ENCODE assay signal across 9 mouse cellular contexts in genomic region chr16:13117299-13117966, GRCm38 (mm10). TPM values are rescaled to one million over a fixed set of nuclear protein-coding genes. Genes with fewer than 3 reads are reported as not detected.
A peak's percentile ranks its signal among the peaks of the same experiment; 100 is the strongest.
DNase-seq lines count a peak whose midpoint lies in the region; ATAC-seq and TF ChIP-seq lines count a peak whose summit lies in the region.
"Had no signal": no experiment of that assay in that cellular context is flagged by ENCODE, and none has a peak within 500 bp of the region (broad histone marks: within the 10 kb centered on the region; RNA-seq: fewer than 3 reads in every experiment).

No protein-coding gene starts in this region.

- DNase-seq in 416B (ENCODE audit: low read depth): peak; percentile 80
- peak; percentile 89 for DNase-seq in ES-CJ7 (ENCODE audit: low read depth, low spot score)
- peak; percentile 73 for DNase-seq in cerebellum, adult 9-10 months
- DNase-seq in forelimb bud, embryonic 11.5 days (ENCODE audit: low read depth, low spot score): peak; percentile 69
- DNase-seq in intestine, embryonic 14.5 days (ENCODE audit: low spot score): peak; percentile 70
- DNase-seq in liver, embryonic 14.5 days (ENCODE audit: low read depth in 3 of 3, low spot score in 3 of 3): peak in 2 of 3 experiments; percentile 40 to 45
- DNase-seq in ovary, postnatal 36 days (ENCODE audit: low spot score): no peak

- no peaks in the 10 kb centered on the region for H3K27me3 ChIP-seq in intestine, embryonic 14.5 days (replicated peaks; ENCODE audit: control insufficient read depth, insufficient read depth, low read length)
- no peaks in the 10 kb centered on the region for H3K27me3 ChIP-seq in liver, embryonic 14.5 days (ENCODE audit: control insufficient read depth, insufficient read depth, low read length)
- no peaks in the 10 kb centered on the region for H3K27me3 ChIP-seq in neural tube, embryonic 13.5 days
- H3K27me3 ChIP-seq: liver, embryonic 15.5 days had no signal

- peaks cover 35% of the 10 kb centered on the region for H3K36me3 ChIP-seq in intestine, embryonic 14.5 days (ENCODE audit: control insufficient read depth, insufficient read depth, low read length)
- H3K36me3 ChIP-seq in liver, embryonic 14.5 days (replicated peaks; ENCODE audit: control insufficient read depth, insufficient read depth, low read depth): peaks cover 11% of the 10 kb centered on the region
- H3K36me3 ChIP-seq in neural tube, embryonic 13.5 days: peaks cover 60% of the 10 kb centered on the region

- TF ChIP-seq CTCF in liver, embryonic 14.5 days (IDR thresholded peaks at IDR 0.05; ENCODE audit: low read depth): peak; percentile 68

- WGBS in intestine, embryonic 14.5 days: 64% methylated on average over 9 of the region's 9 CpGs
- WGBS in liver, embryonic 14.5 days (ENCODE audit: insufficient replicate concordance): 60% methylated on average over 9 of the region's 9 CpGs
- WGBS in neural tube, embryonic 13.5 days: 69% methylated on average over 9 of the region's 9 CpGs

- no peak for TF ChIP-seq EP300 in liver, embryonic 14.5 days (IDR thresholded peaks at IDR 0.05; ENCODE audit: low read depth)

- peak; percentile 83 for ATAC-seq in intestine, embryonic 14.5 days (replicated peaks; ENCODE audit: low FRiP score, low TSS enrichment, low read depth)
- peak; percentile 60 for ATAC-seq in liver, embryonic 14.5 days (ENCODE audit: insufficient read depth)
- ATAC-seq in neural tube, embryonic 13.5 days (ENCODE audit: low read depth): peak; percentile 93

- no peak overlapping the region for H3K27ac ChIP-seq in intestine, embryonic 14.5 days (ENCODE audit: low read depth)
- H3K27ac ChIP-seq in liver, embryonic 14.5 days: no peak overlapping the region
- H3K27ac ChIP-seq in neural tube, embryonic 13.5 days (replicated peaks): no peak overlapping the region
- H3K27ac ChIP-seq: liver, embryonic 15.5 days had no signal

- no peak overlapping the region for H3K4me2 ChIP-seq in intestine, embryonic 14.5 days (ENCODE audit: low read length)
- no peak overlapping the region for H3K4me2 ChIP-seq in liver, embryonic 14.5 days (ENCODE audit: low read depth)
- H3K4me2 ChIP-seq in neural tube, embryonic 13.5 days: no peak overlapping the region
- H3K4me2 ChIP-seq: liver, embryonic 15.5 days had no signal

- no peak overlapping the region for H3K4me3 ChIP-seq in intestine, embryonic 14.5 days (ENCODE audit: low read depth, low read length)
- no peak overlapping the region for H3K4me3 ChIP-seq in liver, embryonic 14.5 days (ENCODE audit: insufficient read depth in 1 of 2, low read depth in 2 of 2, low read length in 2 of 2)
- H3K4me3 ChIP-seq in neural tube, embryonic 13.5 days: no peak overlapping the region
- H3K4me3 ChIP-seq: liver, embryonic 15.5 days had no signal

- no peaks in the 10 kb centered on the region for H3K4me1 ChIP-seq in intestine, embryonic 14.5 days (replicated peaks; ENCODE audit: control insufficient read depth, insufficient read depth, low read length)
- no peaks in the 10 kb centered on the region for H3K4me1 ChIP-seq in liver, embryonic 14.5 days (replicated peaks; ENCODE audit: control insufficient read depth in 2 of 2, insufficient read depth in 2 of 2, low read length in 1 of 2)
- no peaks in the 10 kb centered on the region for H3K4me1 ChIP-seq in neural tube, embryonic 13.5 days (replicated peaks)
- H3K4me1 ChIP-seq: liver, embryonic 15.5 days had no signal

- H3K9ac ChIP-seq in intestine, embryonic 14.5 days (ENCODE audit: low read length): no peak overlapping the region
- no peak overlapping the region for H3K9ac ChIP-seq in liver, embryonic 14.5 days (replicated peaks)
- no peak overlapping the region for H3K9ac ChIP-seq in neural tube, embryonic 13.5 days
- H3K9ac ChIP-seq: liver, embryonic 15.5 days had no signal

- no peaks in the 10 kb centered on the region for H3K9me3 ChIP-seq in intestine, embryonic 14.5 days (ENCODE audit: control insufficient read depth, low read length)
- H3K9me3 ChIP-seq in liver, embryonic 14.5 days (ENCODE audit: control insufficient read depth, low read length): no peaks in the 10 kb centered on the region
- no peaks in the 10 kb centered on the region for H3K9me3 ChIP-seq in neural tube, embryonic 13.5 days
- H3K9me3 ChIP-seq: liver, embryonic 15.5 days had no signal

RNA-seq across cellular contexts. Expression of gene Ercc4, which starts 7.9 kb away (rescaled TPM):
- polyA plus RNA-seq in intestine, embryonic 14.5 days (2014; fragmentation: Nextera tagmentation; extraction: Ambion mirVana): 13.1 and 14.9 TPM in 2 replicates
- 2.6 and 3.1 TPM in 2 replicates for polyA plus RNA-seq in liver, embryonic 14.5 days (2012; rRNA removed)
- polyA plus RNA-seq in liver, embryonic 14.5 days (2014; fragmentation: Nextera tagmentation; extraction: Ambion mirVana): 3.1 and 4.3 TPM in 2 replicates
- polyA plus RNA-seq in neural tube, embryonic 13.5 days (2015; fragmentation: Nextera tagmentation; extraction: Ambion mirVana): 13.6 and 15.1 TPM in 2 replicates
